Mouse (Mus musculus) bone marrow macrophage, adult 2 months (primary cell): ENCODE measurements around the gene Upf1.

Experiments used
- CTCF ChIP-seq: IDR thresholded peaks from 2 replicates; pipeline ENCODE4 v1.5.1; 2012; ENCODE audit warnings: low read depth, mild to moderate bottlenecking, low read length, moderate library complexity
- POLR2A ChIP-seq: IDR thresholded peaks from 2 replicates; pipeline ENCODE4 v1.6.1; 2012; ENCODE audit warnings: mild to moderate bottlenecking, low read depth, low read length, borderline replicate concordance

GRCm38 (mm10) chr8:70282603-70283135, 70.4 kb downstream of the Upf1 start, which contains the start of gene Homer3:
- TF ChIP-seq CTCF (peak; percentile 22; the same call in 1 of the 2 replicates), POLR2A (no peak)
